Mouse (Mus musculus) spleen, postnatal 14 days (tissue): ENCODE data around the gene Olfr1048.
"Not testable (repeated sequence)": the region's sequence is repeated elsewhere in the genome, so short reads cannot be mapped to it uniquely, and the experiment has no call there.

Experiments used
- DNase-seq, 2 experiments: peaks; one replicate each; pipeline ENCODE4 v3.0.0; 2021 to 2022; ENCODE audit warnings: low spot score in 2 of 2

Gene Olfr1048

GRCm38 (mm10) chr2:86240189-86240588 is at the start of gene Olfr1048:
Gene Olfr1048, minus strand, starts transcription at chr2:86240289.
- DNase-seq, result no peak

GRCm38 (mm10) chr2:86278988-86279387 is 38.9 kb upstream of the Olfr1048 start, which contains the start of gene Olfr1051:
Gene Olfr1051, minus strand, starts transcription at chr2:86279088.
- not testable (repeated sequence) for DNase-seq

- DNase-seq, result not testable (repeated sequence)
Measured at GRCm38 (mm10) chr2:86258228-86258627, 18.1 kb upstream of the Olfr1048 start, which contains the start of gene Olfr1049. Gene Olfr1049, minus strand, starts transcription at chr2:86258328.

- DNase-seq, result no peak
Measured at GRCm38 (mm10) chr2:86231301-86231700, 8.8 kb downstream of the Olfr1048 start, which contains the start of gene Olfr1047. Gene Olfr1047, minus strand, starts transcription at chr2:86231401.

- no peak for DNase-seq
Measured at GRCm38 (mm10) chr2:86219214-86219613, 20.9 kb downstream of the Olfr1048 start, which contains the start of gene Olfr1046. Gene Olfr1046, minus strand, starts transcription at chr2:86219314.

GRCm38 (mm10) chr2:86202909-86203308 is 37.2 kb downstream of the Olfr1048 start, which contains the start of gene Olfr1045:
Gene Olfr1045, minus strand, starts transcription at chr2:86203009.
- no peak for DNase-seq

GRCm38 (mm10) chr2:86195863-86196262 is 44.2 kb downstream of the Olfr1048 start:
- no peak for DNase-seq

GRCm38 (mm10) chr2:86185583-86185982 is 54.5 kb downstream of the Olfr1048 start, which contains the start of gene Olfr52:
Gene Olfr52, minus strand, starts transcription at chr2:86185683.
- DNase-seq, result no peak
